Mouse (Mus musculus): Measurements from ENCODE around the gene Nanp. TPM values are rescaled to one million over a fixed set of nuclear protein-coding genes. Genes with fewer than 3 reads are reported as not detected.

Nanp gene
- total and polyA plus RNA-seq, 3 experiments = 0.70 to 1.5 (median 1.3) TPM

DNA sequence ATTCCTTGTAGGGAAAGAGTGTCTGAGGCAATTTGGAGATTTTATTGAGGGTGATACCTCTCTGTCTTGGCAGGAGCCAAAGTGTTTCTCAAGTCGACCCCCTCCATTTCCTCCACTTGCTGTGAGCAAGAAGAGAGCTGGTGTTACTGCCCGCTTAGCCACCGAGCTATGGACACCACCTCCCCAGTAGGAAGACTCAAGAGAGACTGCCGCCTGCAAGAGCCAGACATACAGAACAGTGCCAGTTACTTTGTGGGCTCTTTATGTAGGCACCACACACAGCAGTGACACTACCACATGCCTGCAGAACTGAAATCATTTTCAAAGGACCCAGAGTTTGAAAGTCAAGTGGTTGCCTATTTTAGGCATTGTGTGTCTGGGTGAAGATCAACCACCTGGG is 48.1 kb downstream of the Nanp start:
- Histone ChIP-seq H3K4me1 (ENCODE audit: control insufficient read depth, insufficient read depth, low read length) (no peaks in the 10 kb centered on the region), H3K4me3 (no peak overlapping the region), H3K36me3 (ENCODE audit: control insufficient read depth, insufficient read depth, low read length) (no peaks in the 10 kb centered on the region), H3K9ac (ENCODE audit: low read depth, low read length) (no peak overlapping the region), H3K27me3 (ENCODE audit: control insufficient read depth, insufficient read depth, low read length) (no peaks in the 10 kb centered on the region), H3K79me2 (replicated peaks; ENCODE audit: control insufficient read depth, insufficient read depth, low read length) (no peaks in the 10 kb centered on the region), H3K27ac (no peak overlapping the region)
- no peak for DNase-seq
- intact Hi-C loops (cut with DNase I) = no loop called here
- 79% methylated on average over 4 of the region's 4 CpGs for WGBS
- TF ChIP-seq CTCF (IDR thresholded peaks at IDR 0.05) = no peak
- no peak for TF ChIP-seq POLR2A (IDR thresholded peaks at IDR 0.05; ENCODE audit: insufficient read depth, low read depth, low read length)

DNA sequence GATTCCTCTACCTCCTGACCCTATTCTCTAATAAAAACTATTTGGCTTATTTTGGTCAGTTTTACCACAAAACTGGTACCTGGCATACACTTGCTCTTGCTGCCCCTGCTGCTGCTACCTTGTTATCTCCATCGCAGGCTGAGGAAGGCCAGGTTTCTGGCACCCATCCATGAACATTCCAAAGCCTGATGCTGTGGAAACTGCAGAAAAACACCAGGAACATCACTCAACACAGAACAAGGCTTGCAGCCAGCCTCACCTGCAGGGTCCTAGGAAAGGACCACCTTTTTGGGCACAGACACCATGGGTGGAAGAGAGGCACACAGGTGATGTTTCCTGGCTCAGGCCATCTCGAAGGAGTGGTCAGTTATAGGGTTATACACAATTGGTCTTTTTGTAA is 48.7 kb downstream of the Nanp start:
- DNase-seq = no peak
- H3K27ac ChIP-seq = no peak overlapping the region
- H3K9ac ChIP-seq (ENCODE audit: low read depth, low read length) = no peak overlapping the region
- H3K79me2 ChIP-seq (replicated peaks; ENCODE audit: control insufficient read depth, insufficient read depth, low read length) = no peaks in the 10 kb centered on the region
- intact Hi-C loops (cut with DNase I) = no loop called here
- H3K4me1 ChIP-seq (ENCODE audit: control insufficient read depth, insufficient read depth, low read length) = no peaks in the 10 kb centered on the region
- H3K27me3 ChIP-seq (ENCODE audit: control insufficient read depth, insufficient read depth, low read length) = no peaks in the 10 kb centered on the region
- no peaks in the 10 kb centered on the region for H3K36me3 ChIP-seq (ENCODE audit: control insufficient read depth, insufficient read depth, low read length)
- 60% methylated on average over 2 of the region's 2 CpGs for WGBS
- TF ChIP-seq CTCF (IDR thresholded peaks at IDR 0.05) (no peak), EP300 (IDR thresholded peaks at IDR 0.05; ENCODE audit: insufficient read depth, low read depth, low read length) (no peak), POLR2A (IDR thresholded peaks at IDR 0.05; ENCODE audit: insufficient read depth, low read depth, low read length) (no peak)
- H3K4me3 ChIP-seq = no peak overlapping the region

DNA sequence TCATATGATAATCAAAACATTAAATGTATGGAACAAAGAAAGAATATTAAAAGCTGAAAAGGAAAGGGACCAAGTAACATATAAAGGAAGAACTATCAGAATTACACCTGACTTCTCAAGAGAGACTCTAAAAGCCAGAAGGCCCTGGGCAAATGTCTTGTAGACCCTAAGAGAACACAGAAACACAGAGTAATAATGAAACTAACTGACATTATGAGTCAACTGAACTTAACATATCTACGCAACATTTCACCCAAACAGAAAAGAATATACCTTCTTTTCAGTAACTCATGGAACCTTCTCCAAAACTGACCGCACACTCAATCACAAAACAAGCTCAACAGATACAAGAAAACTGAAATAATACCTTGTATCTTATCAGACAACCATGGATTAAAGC is 53.8 kb downstream of the Nanp start:
- Histone ChIP-seq H3K27me3 (ENCODE audit: control insufficient read depth, insufficient read depth, low read length) (no peaks in the 10 kb centered on the region), H3K9ac (ENCODE audit: low read depth, low read length) (no peak overlapping the region), H3K79me2 (replicated peaks; ENCODE audit: control insufficient read depth, insufficient read depth, low read length) (no peaks in the 10 kb centered on the region), H3K4me3 (no peak overlapping the region), H3K27ac (no peak overlapping the region), H3K36me3 (ENCODE audit: control insufficient read depth, insufficient read depth, low read length) (no peaks in the 10 kb centered on the region), H3K4me1 (ENCODE audit: control insufficient read depth, insufficient read depth, low read length) (no peaks in the 10 kb centered on the region)
- no peak for TF ChIP-seq POLR2A (IDR thresholded peaks at IDR 0.05; ENCODE audit: insufficient read depth, low read depth, low read length)
- TF ChIP-seq EP300 (IDR thresholded peaks at IDR 0.05; ENCODE audit: insufficient read depth, low read depth, low read length) = no peak
- no peak for TF ChIP-seq CTCF (IDR thresholded peaks at IDR 0.05)
- DNase-seq = no peak
- intact Hi-C loops (cut with DNase I) = no loop called here
- 90% methylated on average over 2 of the region's 2 CpGs for WGBS

DNA sequence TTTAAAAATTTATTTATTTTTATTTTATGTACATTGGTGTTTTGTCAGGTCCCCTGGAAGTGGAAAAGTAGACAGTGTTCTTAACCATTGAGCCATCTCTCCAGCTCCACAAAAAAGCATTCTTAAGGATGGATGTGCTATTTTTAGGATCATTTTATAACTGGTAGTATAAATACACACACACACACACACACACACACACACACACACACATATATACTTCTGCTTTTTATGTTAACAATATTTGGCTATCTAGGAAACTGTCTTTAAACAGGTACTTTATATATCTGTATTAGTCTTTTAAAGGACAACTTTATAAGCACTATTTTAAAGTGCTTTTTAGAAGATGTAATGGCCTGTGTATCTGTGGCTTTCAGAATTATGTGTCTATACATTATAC is 57.1 kb downstream of the Nanp start:
- DNase-seq = no peak
- H3K27me3 ChIP-seq (ENCODE audit: control insufficient read depth, insufficient read depth, low read length) = no peaks in the 10 kb centered on the region
- TF ChIP-seq EP300 (IDR thresholded peaks at IDR 0.05; ENCODE audit: insufficient read depth, low read depth, low read length) (no peak), POLR2A (IDR thresholded peaks at IDR 0.05; ENCODE audit: insufficient read depth, low read depth, low read length) (no peak), CTCF (IDR thresholded peaks at IDR 0.05) (no peak)
- H3K79me2 ChIP-seq (replicated peaks; ENCODE audit: control insufficient read depth, insufficient read depth, low read length) = no peaks in the 10 kb centered on the region
- intact Hi-C loops (cut with DNase I) = no loop called here
- H3K27ac ChIP-seq = no peak overlapping the region
- no peak overlapping the region for H3K9ac ChIP-seq (ENCODE audit: low read depth, low read length)
- H3K36me3 ChIP-seq (ENCODE audit: control insufficient read depth, insufficient read depth, low read length) = no peaks in the 10 kb centered on the region
- H3K4me3 ChIP-seq = no peak overlapping the region
- H3K4me1 ChIP-seq (ENCODE audit: control insufficient read depth, insufficient read depth, low read length) = no peaks in the 10 kb centered on the region

DNA sequence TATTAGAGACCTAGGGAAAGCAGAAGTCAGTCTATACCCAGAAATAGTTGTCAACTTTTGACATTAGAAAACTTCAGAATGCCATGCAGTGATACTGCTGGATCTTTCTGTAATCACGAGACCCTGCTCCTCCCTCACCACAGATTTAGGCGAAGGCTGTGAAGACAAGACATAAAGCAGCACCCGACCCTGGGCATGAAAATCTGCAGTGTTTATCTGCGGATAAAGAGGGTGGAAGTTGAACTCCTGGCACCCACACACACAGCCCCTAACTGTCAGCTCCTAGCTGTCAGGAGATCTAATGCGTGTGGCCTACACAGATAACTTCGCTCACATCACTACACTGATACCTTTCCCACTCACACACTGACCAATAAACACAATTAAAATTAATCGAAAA is 57.7 kb downstream of the Nanp start:
- Histone ChIP-seq H3K9ac (ENCODE audit: low read depth, low read length) (no peak overlapping the region), H3K4me1 (ENCODE audit: control insufficient read depth, insufficient read depth, low read length) (no peaks in the 10 kb centered on the region), H3K36me3 (ENCODE audit: control insufficient read depth, insufficient read depth, low read length) (no peaks in the 10 kb centered on the region), H3K27ac (no peak overlapping the region), H3K4me3 (no peak overlapping the region), H3K79me2 (replicated peaks; ENCODE audit: control insufficient read depth, insufficient read depth, low read length) (no peaks in the 10 kb centered on the region), H3K27me3 (ENCODE audit: control insufficient read depth, insufficient read depth, low read length) (no peaks in the 10 kb centered on the region)
- intact Hi-C loops (cut with DNase I) = no loop called here
- 63% methylated on average over 7 of the region's 7 CpGs for WGBS
- DNase-seq = no peak
- TF ChIP-seq EP300 (IDR thresholded peaks at IDR 0.05; ENCODE audit: insufficient read depth, low read depth, low read length) = no peak
- TF ChIP-seq CTCF (IDR thresholded peaks at IDR 0.05) = no peak
- TF ChIP-seq POLR2A (IDR thresholded peaks at IDR 0.05; ENCODE audit: insufficient read depth, low read depth, low read length) = no peak

DNA sequence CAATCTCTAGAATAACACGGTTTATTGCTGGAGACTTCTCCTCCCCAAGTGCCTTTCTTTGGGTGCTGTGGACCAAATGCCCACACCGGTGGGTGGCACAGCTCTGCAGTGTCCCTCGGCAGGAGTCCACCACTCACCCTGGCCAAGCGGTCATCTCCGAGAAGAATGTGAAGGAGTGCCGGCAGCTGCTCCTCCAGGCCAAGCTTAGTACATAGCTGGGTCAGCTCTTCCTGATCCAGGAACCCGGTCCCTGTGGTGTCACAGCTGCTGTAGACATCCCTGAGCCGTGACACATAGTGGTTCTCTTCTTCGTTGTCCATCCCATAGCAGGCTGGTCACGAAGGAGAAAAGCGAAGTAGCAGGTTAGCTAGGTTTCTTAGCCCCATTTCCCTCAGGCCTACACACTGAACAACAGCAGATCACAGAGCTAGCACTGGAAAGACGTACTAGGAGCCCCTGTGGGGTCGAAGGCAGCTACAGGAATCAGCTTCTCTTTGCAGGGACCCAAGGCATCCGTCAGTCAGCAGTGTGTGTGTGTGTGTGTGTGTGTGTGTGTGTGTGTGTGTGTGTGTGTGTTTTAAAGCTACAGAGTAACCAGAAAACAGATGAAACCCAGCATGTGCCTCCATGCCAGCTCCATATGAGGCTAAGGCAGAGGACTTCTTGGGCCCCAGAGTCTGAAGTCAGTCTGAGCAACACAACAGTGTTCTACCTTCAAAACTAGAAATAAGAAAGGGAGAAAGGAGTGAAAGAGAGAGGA is 59.2 kb downstream of the Nanp start:
- H3K4me3 ChIP-seq = no peak overlapping the region
- DNase-seq = no peak
- H3K36me3 ChIP-seq (ENCODE audit: control insufficient read depth, insufficient read depth, low read length) = no peaks in the 10 kb centered on the region
- no peak overlapping the region for H3K9ac ChIP-seq (ENCODE audit: low read depth, low read length)
- 83% methylated on average over 14 of the region's 14 CpGs for WGBS
- no peaks in the 10 kb centered on the region for H3K4me1 ChIP-seq (ENCODE audit: control insufficient read depth, insufficient read depth, low read length)
- H3K79me2 ChIP-seq (replicated peaks; ENCODE audit: control insufficient read depth, insufficient read depth, low read length) = no peaks in the 10 kb centered on the region
- TF ChIP-seq CTCF (IDR thresholded peaks at IDR 0.05) (no peak), POLR2A (IDR thresholded peaks at IDR 0.05; ENCODE audit: insufficient read depth, low read depth, low read length) (no peak), EP300 (IDR thresholded peaks at IDR 0.05; ENCODE audit: insufficient read depth, low read depth, low read length) (no peak)
- H3K27ac ChIP-seq = no peak overlapping the region
- no peaks in the 10 kb centered on the region for H3K27me3 ChIP-seq (ENCODE audit: control insufficient read depth, insufficient read depth, low read length)
- intact Hi-C loops (cut with DNase I) = no loop called here

Other genes with a start within 250 kb of the Nanp start
- gene Abhd12, start 134.7 kb downstream of the Nanp start, total RNA-seq (2021) = 10 to 100 TPM; 47.7 to 51.2 TPM
- gene Abhd12, start 134.7 kb downstream of the Nanp start, polyA plus RNA-seq (2012; rRNA removed) = 37.6 and 53.7 TPM in 2 replicates
- 1 to 10 TPM; 3.3 to 5.5 TPM for gene Gins1, start 134.0 kb downstream of the Nanp start, total RNA-seq (2021)
- 1.8 and 2.1 TPM in 2 replicates for gene Gins1, start 134.0 kb downstream of the Nanp start, polyA plus RNA-seq (2012; rRNA removed)
- gene Ninl, start within 50 bp of the Nanp start, total RNA-seq (2021) = 1 to 10 TPM; 1.4 to 1.5 TPM
- 0.78 and 0.97 TPM in 2 replicates for gene Ninl, start within 50 bp of the Nanp start, polyA plus RNA-seq (2012; rRNA removed)
- gene Gm14151, start 53.0 kb upstream of the Nanp start, total RNA-seq (2021) = not detected
- gene Gm14151, start 53.0 kb upstream of the Nanp start, polyA plus RNA-seq (2012; rRNA removed) = not detected in 2 replicates
- gene Gm14147, start 58.8 kb upstream of the Nanp start, total RNA-seq (2021) = not detected
- 0.08 TPM in 1 of 2 replicates, not detected in the other for gene Gm14147, start 58.8 kb upstream of the Nanp start, polyA plus RNA-seq (2012; rRNA removed)